Mouse (Mus musculus): ENCODE measurements around the gene Tead1.

Gene Tead1

GRCm38 (mm10) chr7:112679171-112679512, at the start of gene Tead1:
Gene Tead1, plus strand, starts transcription at chr7:112679318.
- in situ Hi-C loops (cut with MboI; ENCODE audit: low pct_unique_long_range_greater_than_20kb in 1 of 2, low sequenced_read_pairs in 2 of 2, unreplicated experiment in 1 of 2) = loop anchor here in 1 of 2 experiments (25.0 kb wide), 1 partner anchor 583 kb away; no protein-coding TSS in a partner anchor

- in situ Hi-C loops (cut with MboI; ENCODE audit: low pct_unique_long_range_greater_than_20kb in 1 of 2, low sequenced_read_pairs in 2 of 2, unreplicated experiment in 1 of 2) = no loop called here
Observed at GRCm38 (mm10) chr7:112634505-112635213, 44.5 kb upstream of the Tead1 start.

GRCm38 (mm10) chr7:112635936-112636335, 43.2 kb upstream of the Tead1 start:
- in situ Hi-C loops (cut with MboI; ENCODE audit: low pct_unique_long_range_greater_than_20kb in 1 of 2, low sequenced_read_pairs in 2 of 2, unreplicated experiment in 1 of 2) = no loop called here

GRCm38 (mm10) chr7:112643866-112644543, 35.1 kb upstream of the Tead1 start:
- in situ Hi-C loops (cut with MboI; ENCODE audit: low pct_unique_long_range_greater_than_20kb in 1 of 2, low sequenced_read_pairs in 2 of 2, unreplicated experiment in 1 of 2) = loop anchor here (10.0 kb wide), 2 partner anchors 141 to 221 kb away; no protein-coding TSS in a partner anchor

DNA sequence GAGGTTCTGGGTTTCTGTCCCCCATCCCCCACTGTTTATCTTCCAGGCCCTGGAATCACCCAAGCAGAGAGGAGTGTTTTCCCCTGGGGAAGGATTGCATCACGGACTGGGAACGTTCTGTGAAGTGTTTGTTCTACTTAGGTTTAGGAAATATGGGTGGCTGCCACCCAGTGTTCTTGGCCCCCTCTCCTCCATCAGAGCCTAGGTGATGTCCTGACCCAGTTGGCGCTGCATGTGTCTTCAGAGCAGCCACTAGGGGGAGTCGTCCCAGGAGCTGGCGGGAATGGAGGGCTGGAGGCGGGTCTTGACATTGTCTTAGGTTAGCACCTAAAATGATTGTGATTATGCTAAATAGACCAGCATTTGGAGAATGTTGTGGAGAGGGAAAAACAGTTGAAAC, 34.4 kb upstream of the Tead1 start:
- in situ Hi-C loops (cut with MboI; ENCODE audit: low pct_unique_long_range_greater_than_20kb in 1 of 2, low sequenced_read_pairs in 2 of 2, unreplicated experiment in 1 of 2) = loop anchor here (10.0 kb wide), 2 partner anchors 140 to 220 kb away; no protein-coding TSS in a partner anchor

GRCm38 (mm10) chr7:112645724-112646123, 33.4 kb upstream of the Tead1 start:
- in situ Hi-C loops (cut with MboI; ENCODE audit: low pct_unique_long_range_greater_than_20kb in 1 of 2, low sequenced_read_pairs in 2 of 2, unreplicated experiment in 1 of 2) = loop anchor here (10.0 kb wide), 2 partner anchors 139 to 219 kb away; no protein-coding TSS in a partner anchor

GRCm38 (mm10) chr7:112647417-112647816, 31.7 kb upstream of the Tead1 start:
- in situ Hi-C loops (cut with MboI; ENCODE audit: low pct_unique_long_range_greater_than_20kb in 1 of 2, low sequenced_read_pairs in 2 of 2, unreplicated experiment in 1 of 2) = loop anchor here (10.0 kb wide), 2 partner anchors 137 to 217 kb away; no protein-coding TSS in a partner anchor

DNA sequence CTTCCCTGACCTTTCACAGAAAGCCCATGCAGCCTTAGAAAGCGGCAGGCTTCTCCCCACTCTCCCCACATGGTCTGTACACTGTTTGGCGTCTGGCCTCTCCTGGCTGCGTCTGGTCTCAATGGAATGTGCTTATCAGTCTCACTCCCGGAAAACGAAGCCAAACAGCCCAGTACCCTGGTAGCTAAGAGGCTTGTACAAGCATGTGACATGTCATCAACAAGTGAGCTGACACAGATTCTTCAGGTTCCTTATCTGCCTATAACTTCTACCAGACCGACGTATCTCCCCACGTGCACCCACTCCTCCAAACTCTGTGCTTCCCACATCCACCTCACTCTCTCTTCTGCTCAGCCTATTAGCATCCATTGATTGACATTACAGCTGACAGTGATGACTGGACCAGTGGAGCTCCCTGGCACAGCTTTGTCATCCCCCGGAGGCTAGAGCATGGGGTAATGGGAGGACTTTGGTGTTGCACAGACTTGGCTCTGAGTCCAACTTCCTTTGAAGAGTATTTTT, 22.9 kb upstream of the Tead1 start:
- in situ Hi-C loops (cut with MboI; ENCODE audit: low pct_unique_long_range_greater_than_20kb in 1 of 2, low sequenced_read_pairs in 2 of 2, unreplicated experiment in 1 of 2) = no loop called here

DNA sequence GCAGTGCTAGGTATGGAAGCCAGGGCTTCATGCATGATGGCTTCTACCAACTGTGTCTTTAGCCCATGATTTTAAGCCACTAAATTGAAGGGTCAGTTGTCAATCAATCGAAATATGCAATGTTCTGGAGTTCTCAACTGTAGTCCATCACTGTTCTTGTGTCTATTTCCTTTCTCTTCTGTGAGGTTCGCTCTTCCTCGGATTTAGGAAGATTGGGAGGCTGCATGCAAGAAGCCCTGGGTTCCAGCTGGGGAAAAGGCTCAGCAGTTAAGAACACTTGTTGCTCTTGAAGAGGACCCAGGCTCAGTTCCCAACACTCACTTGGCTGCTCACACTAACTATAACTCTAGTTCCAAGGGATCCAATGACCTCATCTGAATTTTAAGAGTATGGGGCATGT, 20.2 kb upstream of the Tead1 start:
- in situ Hi-C loops (cut with MboI; ENCODE audit: low pct_unique_long_range_greater_than_20kb in 1 of 2, low sequenced_read_pairs in 2 of 2, unreplicated experiment in 1 of 2) = no loop called here

- in situ Hi-C loops (cut with MboI; ENCODE audit: low pct_unique_long_range_greater_than_20kb in 1 of 2, low sequenced_read_pairs in 2 of 2, unreplicated experiment in 1 of 2) = no loop called here
Observed at GRCm38 (mm10) chr7:112659816-112660215, 19.3 kb upstream of the Tead1 start.

DNA sequence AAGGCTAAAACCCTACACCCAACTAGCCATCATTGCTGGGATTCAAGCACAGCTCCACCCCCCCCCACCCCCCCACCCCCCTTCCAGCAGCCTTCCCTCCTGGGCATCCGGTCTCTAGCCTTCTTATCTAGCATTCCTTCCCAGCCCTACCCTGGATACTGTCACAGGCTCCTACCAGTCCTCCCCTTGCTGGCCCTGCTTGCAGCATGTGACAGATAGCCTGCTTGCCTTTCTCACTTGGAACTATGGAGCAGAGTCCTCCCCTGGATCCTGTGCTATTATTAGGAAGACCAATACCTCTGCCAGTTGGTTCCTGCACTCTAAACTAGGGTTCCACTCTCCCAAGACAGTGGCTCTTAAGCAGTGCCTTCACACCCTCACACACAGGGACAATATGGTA, 18.8 kb upstream of the Tead1 start:
- in situ Hi-C loops (cut with MboI; ENCODE audit: low pct_unique_long_range_greater_than_20kb in 1 of 2, low sequenced_read_pairs in 2 of 2, unreplicated experiment in 1 of 2) = no loop called here

DNA sequence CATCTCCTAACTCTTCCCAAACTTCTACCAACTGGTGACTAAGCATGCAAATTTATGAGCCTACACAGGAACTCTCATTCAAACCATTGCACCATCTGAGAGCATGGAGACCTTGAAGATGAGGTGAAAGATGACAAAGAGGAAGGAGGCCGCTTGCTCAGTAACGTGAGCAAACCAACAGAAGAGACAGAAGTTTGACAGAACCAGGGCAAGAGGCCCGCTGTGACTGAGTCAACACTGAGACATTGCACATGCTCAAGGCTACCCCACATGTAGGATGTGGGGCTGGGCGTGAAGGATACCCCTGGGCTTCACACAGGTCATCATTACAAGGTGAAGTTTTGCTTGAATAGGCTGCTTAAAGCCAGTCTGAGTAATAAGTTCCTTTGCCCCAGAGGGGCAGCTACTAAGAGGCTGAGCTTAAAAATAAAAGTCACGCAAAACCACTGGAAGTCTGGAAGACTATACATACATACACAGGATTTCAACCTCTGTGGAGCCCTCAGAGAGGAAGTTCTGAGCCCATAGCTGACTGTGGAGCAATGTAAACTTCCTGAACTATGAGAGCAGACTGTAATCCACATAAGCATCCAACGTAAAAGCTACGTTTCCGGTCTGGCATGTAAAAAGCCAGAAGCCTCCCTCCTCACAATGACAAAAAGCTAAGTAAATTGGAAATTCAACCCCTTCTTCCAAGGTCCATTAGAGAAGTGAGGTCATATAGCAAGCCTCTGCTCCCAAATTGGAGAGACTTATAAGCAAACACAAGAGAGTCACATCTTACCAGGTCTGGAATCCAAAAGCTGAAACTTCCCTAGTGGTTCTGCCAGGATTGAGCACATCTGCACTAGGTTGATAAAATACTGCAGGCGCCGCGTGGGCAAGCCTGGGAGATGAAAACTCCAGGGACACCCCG, 16.5 kb upstream of the Tead1 start:
- in situ Hi-C loops (cut with MboI; ENCODE audit: low pct_unique_long_range_greater_than_20kb in 1 of 2, low sequenced_read_pairs in 2 of 2, unreplicated experiment in 1 of 2) = no loop called here

DNA sequence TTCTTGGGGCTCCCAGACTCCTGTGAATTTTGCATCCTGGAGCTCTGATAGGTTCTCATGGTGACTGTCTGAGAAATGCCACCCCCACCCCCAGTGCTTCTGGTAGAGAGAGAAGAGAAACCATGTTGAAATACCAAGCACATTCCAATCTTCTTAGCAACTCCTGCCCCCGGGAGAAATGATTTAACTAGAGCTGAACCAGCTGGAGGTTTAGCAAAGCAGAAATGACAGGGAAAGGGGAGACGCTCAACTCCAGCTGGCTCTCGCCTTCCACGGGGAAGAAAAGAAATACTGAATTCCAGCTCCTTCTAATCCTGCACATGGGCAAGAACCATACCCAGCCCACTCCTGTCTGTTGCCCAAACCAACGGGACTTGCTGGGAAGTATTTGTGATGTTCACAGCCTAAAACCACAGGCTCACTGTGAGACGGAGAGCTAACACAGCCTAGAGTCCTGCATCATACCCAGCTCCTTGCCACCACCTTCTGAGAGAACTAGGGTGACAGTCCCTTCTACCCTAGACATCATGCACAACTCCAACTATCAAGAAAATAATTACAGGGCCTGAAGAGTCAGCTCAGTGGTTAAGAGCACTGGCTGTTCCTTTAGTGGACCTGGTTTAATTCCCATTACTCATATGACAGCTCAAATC, 15.7 kb upstream of the Tead1 start:
- in situ Hi-C loops (cut with MboI; ENCODE audit: low pct_unique_long_range_greater_than_20kb in 1 of 2, low sequenced_read_pairs in 2 of 2, unreplicated experiment in 1 of 2) = no loop called here

DNA sequence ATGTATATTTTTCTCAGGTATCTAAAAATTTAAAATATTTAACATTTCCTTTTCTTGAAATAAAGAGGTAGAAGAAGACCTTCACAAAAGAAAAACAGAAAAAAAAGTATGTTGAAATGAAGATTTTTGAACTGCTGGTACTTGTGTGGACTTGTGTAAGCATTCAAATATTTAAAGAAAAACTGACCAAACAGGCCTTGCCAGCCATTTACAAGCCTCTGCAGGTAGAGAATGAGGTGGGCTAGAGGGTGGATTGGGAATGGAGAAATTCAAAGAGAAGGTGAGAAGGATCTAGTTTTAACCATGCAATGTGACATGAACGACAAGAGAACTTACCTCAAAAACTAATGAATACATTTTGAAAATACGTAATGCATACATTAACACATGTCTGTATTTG, 9.1 kb upstream of the Tead1 start:
- in situ Hi-C loops (cut with MboI; ENCODE audit: low pct_unique_long_range_greater_than_20kb in 1 of 2, low sequenced_read_pairs in 2 of 2, unreplicated experiment in 1 of 2) = no loop called here

GRCm38 (mm10) chr7:112678418-112679170, 524 bp upstream of the Tead1 start:
- in situ Hi-C loops (cut with MboI; ENCODE audit: low pct_unique_long_range_greater_than_20kb in 1 of 2, low sequenced_read_pairs in 2 of 2, unreplicated experiment in 1 of 2) = loop anchor here in 1 of 2 experiments (25.0 kb wide), 1 partner anchor 584 kb away; no protein-coding TSS in a partner anchor

GRCm38 (mm10) chr7:112679513-112680245, 561 bp downstream of the Tead1 start:
- in situ Hi-C loops (cut with MboI; ENCODE audit: low pct_unique_long_range_greater_than_20kb in 1 of 2, low sequenced_read_pairs in 2 of 2, unreplicated experiment in 1 of 2) = loop anchor here in 1 of 2 experiments (25.0 kb wide), 1 partner anchor 583 kb away; no protein-coding TSS in a partner anchor

All from mouse embryonic stem cell (cell line).